7 mouse cellular contexts compared by ENCODE assay signal in genomic region chr17:69416920-69417661, GRCm38 (mm10). TPM values are rescaled to one million over a fixed set of nuclear protein-coding genes. Genes with fewer than 3 reads are reported as not detected.
DNase-seq lines count a peak whose midpoint lies in the region; ATAC-seq and TF ChIP-seq lines count a peak whose summit lies in the region.

No protein-coding gene starts in this region.

- H3K4me2 ChIP-seq in embryonic facial prominence, embryonic 12.5 days (replicated peaks): peak overlapping the region; percentile 68
- peak overlapping the region; percentile 72 for H3K4me2 ChIP-seq in limb, embryonic 12.5 days
- H3K4me2 ChIP-seq in midbrain, embryonic 15.5 days: peak overlapping the region; percentile 67

- DNase-seq in adrenal gland, postnatal 25 days: peak; percentile 97
- peak; percentile 96 to 98 for DNase-seq in heart, adult 18-20 months
- peak; percentile 97 for DNase-seq in kidney, adult 2 months
- DNase-seq in spleen, adult 2 months (ENCODE audit: low read depth in 1 of 2, low spot score in 2 of 2): peak; percentile 81 to 90

- no peaks in the 10 kb centered on the region for H3K9me3 ChIP-seq in embryonic facial prominence, embryonic 12.5 days
- no peaks in the 10 kb centered on the region for H3K9me3 ChIP-seq in limb, embryonic 12.5 days
- no peaks in the 10 kb centered on the region for H3K9me3 ChIP-seq in midbrain, embryonic 15.5 days

- no peaks in the 10 kb centered on the region for H3K27me3 ChIP-seq in embryonic facial prominence, embryonic 12.5 days
- H3K27me3 ChIP-seq in kidney, adult 2 months (replicated peaks; ENCODE audit: control insufficient read depth, insufficient read depth, low read length): no peaks in the 10 kb centered on the region
- H3K27me3 ChIP-seq in limb, embryonic 12.5 days: no peaks in the 10 kb centered on the region
- no peaks in the 10 kb centered on the region for H3K27me3 ChIP-seq in midbrain, embryonic 15.5 days (replicated peaks)
- H3K27me3 ChIP-seq in spleen, adult 2 months (ENCODE audit: control insufficient read depth, insufficient read depth, low read length): no peaks in the 10 kb centered on the region

- peak; percentile 56 for TF ChIP-seq POLR2A in kidney, adult 2 months (IDR thresholded peaks at IDR 0.05; ENCODE audit: low read depth, low read length)
- TF ChIP-seq POLR2A in spleen, adult 2 months (IDR thresholded peaks at IDR 0.05; ENCODE audit: low read depth, low read length): peak; percentile 61

- H3K36me3 ChIP-seq in embryonic facial prominence, embryonic 12.5 days: no peaks in the 10 kb centered on the region
- H3K36me3 ChIP-seq in kidney, adult 2 months (ENCODE audit: control insufficient read depth, insufficient read depth, low read length): no peaks in the 10 kb centered on the region
- H3K36me3 ChIP-seq in limb, embryonic 12.5 days: no peaks in the 10 kb centered on the region
- H3K36me3 ChIP-seq in midbrain, embryonic 15.5 days (replicated peaks): no peaks in the 10 kb centered on the region
- no peaks in the 10 kb centered on the region for H3K36me3 ChIP-seq in spleen, adult 2 months (ENCODE audit: control insufficient read depth, insufficient read depth, low read length)

- TF ChIP-seq CTCF in kidney, adult 2 months (conservative IDR thresholded peaks at IDR 0.05; ENCODE audit: insufficient read depth, insufficient read length, low read depth, low read length): no peak
- TF ChIP-seq CTCF in spleen, adult 2 months (IDR thresholded peaks at IDR 0.05; ENCODE audit: extremely low read depth, insufficient read depth, insufficient read length, insufficient replicate concordance): no peak

- WGBS in embryonic facial prominence, embryonic 12.5 days: under 1% methylated on average over 56 of the region's 56 CpGs
- WGBS in kidney, adult 2 months: under 1% methylated on average over 55 of the region's 56 CpGs
- WGBS in limb, embryonic 12.5 days: under 1% methylated on average over 56 of the region's 56 CpGs
- under 1% methylated on average over 56 of the region's 56 CpGs for WGBS in midbrain, embryonic 15.5 days
- under 1% methylated on average over 56 of the region's 56 CpGs for WGBS in spleen, adult 2 months

- H3K4me3 ChIP-seq in embryonic facial prominence, embryonic 12.5 days: peak overlapping the region; percentile 69
- H3K4me3 ChIP-seq in kidney, adult 2 months (ENCODE audit: insufficient read depth, low read depth, low read length): peak overlapping the region; percentile 74
- peak overlapping the region; percentile 72 for H3K4me3 ChIP-seq in limb, embryonic 12.5 days (replicated peaks)
- H3K4me3 ChIP-seq in midbrain, embryonic 15.5 days: peak overlapping the region; percentile 84
- H3K4me3 ChIP-seq in spleen, adult 2 months (ENCODE audit: extremely low read depth, insufficient read depth, insufficient read length): peak overlapping the region; percentile 94

- ATAC-seq in embryonic facial prominence, embryonic 12.5 days (ENCODE audit: insufficient number of reproducible peaks, insufficient read depth, low FRiP score, low TSS enrichment): peak; percentile 97
- ATAC-seq in limb, embryonic 12.5 days (ENCODE audit: insufficient number of reproducible peaks, insufficient read depth, low FRiP score, low TSS enrichment, low read depth): peak; percentile 100
- peak; percentile 100 for ATAC-seq in midbrain, embryonic 15.5 days (replicated peaks)

- H3K27ac ChIP-seq in embryonic facial prominence, embryonic 12.5 days: peak overlapping the region; percentile 84
- H3K27ac ChIP-seq in kidney, adult 2 months (ENCODE audit: insufficient read depth, low read depth, low read length): peak overlapping the region; percentile 99
- H3K27ac ChIP-seq in limb, embryonic 12.5 days: peak overlapping the region; percentile 95
- peak overlapping the region; percentile 97 for H3K27ac ChIP-seq in midbrain, embryonic 15.5 days
- peak overlapping the region; percentile 98 for H3K27ac ChIP-seq in spleen, adult 2 months (ENCODE audit: insufficient read depth, low read length)

- H3K9ac ChIP-seq in embryonic facial prominence, embryonic 12.5 days: peak overlapping the region; percentile 79
- peak overlapping the region; percentile 78 for H3K9ac ChIP-seq in limb, embryonic 12.5 days (replicated peaks)
- H3K9ac ChIP-seq in midbrain, embryonic 15.5 days: peak overlapping the region; percentile 61

- 0 out of 2 replicates have a peak, but pooled peaks cover 4% of the 10 kb centered on the region for H3K4me1 ChIP-seq in embryonic facial prominence, embryonic 12.5 days
- H3K4me1 ChIP-seq in kidney, adult 2 months (ENCODE audit: control insufficient read depth, insufficient read depth, low read length): no peaks in the 10 kb centered on the region
- H3K4me1 ChIP-seq in limb, embryonic 12.5 days (replicated peaks): no peaks in the 10 kb centered on the region
- peaks cover 19% of the 10 kb centered on the region for H3K4me1 ChIP-seq in midbrain, embryonic 15.5 days
- H3K4me1 ChIP-seq in spleen, adult 2 months (ENCODE audit: control insufficient read depth, insufficient read depth, insufficient read length): no peaks in the 10 kb centered on the region

RNA-seq across cellular contexts. Expression of gene Akain1, which starts 22.0 kb away (rescaled TPM):
- not detected in 2 replicates for total RNA-seq in adrenal gland, postnatal 25 days (2021)
- not detected in 2 replicates for polyA plus RNA-seq in embryonic facial prominence, embryonic 12.5 days (2016; fragmentation: Nextera tagmentation; extraction: Ambion mirVana)
- total RNA-seq in heart, adult 18-20 months (2021): under 1 TPM in 1 of 2 experiments, not detected in 1; 0.13 TPM
- polyA plus RNA-seq in kidney, adult 2 months (2012; rRNA removed): not detected in 2 replicates
- polyA plus RNA-seq in limb, embryonic 12.5 days (2016; fragmentation: Nextera tagmentation; extraction: Ambion mirVana): not detected in 2 replicates
- 0.33 and 0.56 TPM in 2 replicates for polyA plus RNA-seq in midbrain, embryonic 15.5 days (2015; fragmentation: Nextera tagmentation; extraction: Ambion mirVana)
- not detected in 2 replicates for polyA plus RNA-seq in spleen, adult 2 months (2012; rRNA removed)

RNA-seq across cellular contexts. Expression of gene Zbtb14, which starts 34.2 kb away (rescaled TPM):
- 19.7 and 22.7 TPM in 2 replicates for total RNA-seq in adrenal gland, postnatal 25 days (2021)
- polyA plus RNA-seq in embryonic facial prominence, embryonic 12.5 days (2016; fragmentation: Nextera tagmentation; extraction: Ambion mirVana): 30.4 and 30.6 TPM in 2 replicates
- 1 to 10 TPM; 8.2 to 8.6 TPM for total RNA-seq in heart, adult 18-20 months (2021)
- polyA plus RNA-seq in kidney, adult 2 months (2012; rRNA removed): 4.8 and 5.2 TPM in 2 replicates
- polyA plus RNA-seq in limb, embryonic 12.5 days (2016; fragmentation: Nextera tagmentation; extraction: Ambion mirVana): 31.1 and 32.1 TPM in 2 replicates
- 31.3 and 34.8 TPM in 2 replicates for polyA plus RNA-seq in midbrain, embryonic 15.5 days (2015; fragmentation: Nextera tagmentation; extraction: Ambion mirVana)
- polyA plus RNA-seq in spleen, adult 2 months (2012; rRNA removed): 2.6 and 2.7 TPM in 2 replicates

Comparison
In these comparisons a context has a peak if more than half of its experiments do, and no peak if none do; other contexts are left out.
1. Peak in every context shown above with its lines: DNase-seq, ATAC-seq, H3K4me3 ChIP-seq and H3K27ac ChIP-seq.